8 mouse cellular contexts compared by ENCODE assay signal in the genomic region with DNA sequence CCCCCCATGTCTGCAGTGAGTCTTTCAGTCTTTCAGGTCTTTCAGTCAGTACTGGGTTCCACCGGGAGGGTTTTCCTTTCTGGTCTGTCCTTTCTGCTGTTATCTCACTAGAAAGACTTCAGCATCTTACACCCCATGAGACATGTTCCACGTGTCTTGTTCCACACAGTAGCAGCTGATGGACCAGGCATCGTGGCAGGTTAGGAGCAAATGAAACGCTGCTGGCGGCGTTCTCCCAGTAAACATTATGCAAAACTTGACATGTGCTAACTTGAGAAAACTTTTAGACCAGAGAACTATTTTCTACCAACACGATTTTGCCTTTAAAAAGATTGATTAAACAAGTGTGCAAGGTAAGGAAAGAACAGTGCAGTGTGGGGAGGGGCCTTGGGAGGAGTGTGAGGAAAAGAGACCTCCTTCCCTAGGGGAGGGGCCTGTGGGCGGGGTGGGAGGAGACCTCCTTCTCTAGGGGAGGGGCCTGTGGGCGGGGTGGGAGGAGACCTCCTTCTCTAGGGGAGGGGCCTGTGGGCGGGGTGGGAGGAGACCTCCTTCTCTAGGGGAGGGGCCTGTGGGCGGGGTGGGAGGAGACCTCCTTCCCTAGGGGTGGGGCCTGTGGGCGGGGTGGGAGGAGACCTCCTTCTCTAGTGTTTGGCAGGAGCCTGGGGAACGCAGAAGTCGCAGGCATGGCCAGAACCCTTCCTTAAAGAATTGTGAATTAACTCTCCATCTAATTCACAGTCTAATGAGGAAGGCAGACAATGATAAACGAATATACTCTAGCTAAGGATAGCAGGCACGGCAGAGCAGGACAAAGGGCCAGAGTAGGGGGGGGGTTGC.
A peak's percentile ranks its signal among the peaks of the same experiment; 100 is the strongest.
DNase-seq lines count a peak whose midpoint lies in the region; ATAC-seq lines count a peak whose summit lies in the region.

No protein-coding gene starts in this region.

- no peaks in the 10 kb centered on the region for H3K9me3 ChIP-seq in embryonic facial prominence, embryonic 12.5 days
- no peaks in the 10 kb centered on the region for H3K9me3 ChIP-seq in limb, embryonic 12.5 days
- H3K9me3 ChIP-seq in midbrain, embryonic 13.5 days, result no peaks in the 10 kb centered on the region

- H3K9ac ChIP-seq in embryonic facial prominence, embryonic 12.5 days, result peak overlapping the region; percentile 34; the same call in 1 of the 2 replicates
- no peak overlapping the region for H3K9ac ChIP-seq in limb, embryonic 12.5 days (replicated peaks)
- H3K9ac ChIP-seq in midbrain, embryonic 13.5 days (replicated peaks), result 0 out of 2 replicates have a peak overlapping the region, but pooled peaks have one; percentile 28

- no peaks in the 10 kb centered on the region for H3K27me3 ChIP-seq in embryonic facial prominence, embryonic 12.5 days
- no peaks in the 10 kb centered on the region for H3K27me3 ChIP-seq in limb, embryonic 12.5 days
- 0 out of 2 replicates have a peak, but pooled peaks cover 4% of the 10 kb centered on the region for H3K27me3 ChIP-seq in midbrain, embryonic 13.5 days

- intact Hi-C loops in left cerebral cortex, postnatal 36 days (cut with DNase I), result loop anchor here (5.0 kb wide), 2 partner anchors 82 to 188 kb away; a partner anchor contains a TSS

- peak; percentile 28 to 43 for DNase-seq in urinary bladder, postnatal 36 days (ENCODE audit: low spot score in 2 of 2)
- no peak for DNase-seq in urinary bladder, adult 2 months (ENCODE audit: low spot score)
- DNase-seq in heart, postnatal 4 days, result peak; percentile 53
- DNase-seq in thymus, postnatal 0 days (ENCODE audit: low spot score), result peak; percentile 75
- DNase-seq in left cerebral cortex, postnatal 36 days (ENCODE audit: low spot score in 2 of 2), result no peak

- peak overlapping the region; percentile 75 for H3K4me2 ChIP-seq in embryonic facial prominence, embryonic 12.5 days (replicated peaks)
- peak overlapping the region; percentile 74 for H3K4me2 ChIP-seq in limb, embryonic 12.5 days
- peak overlapping the region; percentile 55 for H3K4me2 ChIP-seq in midbrain, embryonic 13.5 days (replicated peaks)

- peaks cover 22% of the 10 kb centered on the region for H3K4me1 ChIP-seq in embryonic facial prominence, embryonic 12.5 days
- peaks cover 30% of the 10 kb centered on the region for H3K4me1 ChIP-seq in limb, embryonic 12.5 days (replicated peaks)
- peaks cover 24% of the 10 kb centered on the region for H3K4me1 ChIP-seq in midbrain, embryonic 13.5 days (replicated peaks)

- H3K36me3 ChIP-seq in embryonic facial prominence, embryonic 12.5 days, result no peaks in the 10 kb centered on the region
- H3K36me3 ChIP-seq in limb, embryonic 12.5 days, result no peaks in the 10 kb centered on the region
- H3K36me3 ChIP-seq in midbrain, embryonic 13.5 days, result no peaks in the 10 kb centered on the region

- H3K4me3 ChIP-seq in embryonic facial prominence, embryonic 12.5 days, result peak overlapping the region; percentile 39
- peak overlapping the region; percentile 43 for H3K4me3 ChIP-seq in limb, embryonic 12.5 days (replicated peaks)
- H3K4me3 ChIP-seq in midbrain, embryonic 13.5 days (replicated peaks), result peak overlapping the region; percentile 34

- peak; percentile 66; the same call in 1 of the 2 replicates for ATAC-seq in embryonic facial prominence, embryonic 12.5 days (ENCODE audit: insufficient number of reproducible peaks, insufficient read depth, low FRiP score, low TSS enrichment)
- peak; percentile 47 for ATAC-seq in limb, embryonic 12.5 days (ENCODE audit: insufficient number of reproducible peaks, insufficient read depth, low FRiP score, low TSS enrichment, low read depth)
- ATAC-seq in midbrain, embryonic 13.5 days, result peak; percentile 59

- H3K27ac ChIP-seq in embryonic facial prominence, embryonic 12.5 days, result 0 out of 2 replicates have a peak overlapping the region, but pooled peaks have one; percentile 12
- H3K27ac ChIP-seq in limb, embryonic 12.5 days, result peak overlapping the region; percentile 53; the same call in 1 of the 2 replicates
- no peak overlapping the region for H3K27ac ChIP-seq in midbrain, embryonic 13.5 days

- 4% methylated on average over 15 of the region's 16 CpGs for WGBS in embryonic facial prominence, embryonic 12.5 days
- 5% methylated on average over 15 of the region's 16 CpGs for WGBS in limb, embryonic 12.5 days
- WGBS in midbrain, embryonic 13.5 days, result 4% methylated on average over 13 of the region's 16 CpGs

Comparison
In these comparisons a context has a peak if more than half of its experiments do, and no peak if none do; other contexts are left out.
1. DNase-seq: peak in urinary bladder, postnatal 36 days (2 of 2), heart, postnatal 4 days (single experiment) and thymus, postnatal 0 days (single experiment); none in urinary bladder, adult 2 months (single experiment) and left cerebral cortex, postnatal 36 days (0 of 2).
2. Peak in every context shown above with its lines, with median percentiles within 50 percentile points of each other: ATAC-seq, H3K4me2 ChIP-seq and H3K4me3 ChIP-seq.